Mouse (Mus musculus) ovary, postnatal 14 days (tissue): Measurements from ENCODE around the gene Cdc14b.

Experiments used
- DNase-seq: peaks from one replicate; pipeline ENCODE4 v3.0.0; 2022; ENCODE audit warnings: low spot score

The Cdc14b gene

DNA sequence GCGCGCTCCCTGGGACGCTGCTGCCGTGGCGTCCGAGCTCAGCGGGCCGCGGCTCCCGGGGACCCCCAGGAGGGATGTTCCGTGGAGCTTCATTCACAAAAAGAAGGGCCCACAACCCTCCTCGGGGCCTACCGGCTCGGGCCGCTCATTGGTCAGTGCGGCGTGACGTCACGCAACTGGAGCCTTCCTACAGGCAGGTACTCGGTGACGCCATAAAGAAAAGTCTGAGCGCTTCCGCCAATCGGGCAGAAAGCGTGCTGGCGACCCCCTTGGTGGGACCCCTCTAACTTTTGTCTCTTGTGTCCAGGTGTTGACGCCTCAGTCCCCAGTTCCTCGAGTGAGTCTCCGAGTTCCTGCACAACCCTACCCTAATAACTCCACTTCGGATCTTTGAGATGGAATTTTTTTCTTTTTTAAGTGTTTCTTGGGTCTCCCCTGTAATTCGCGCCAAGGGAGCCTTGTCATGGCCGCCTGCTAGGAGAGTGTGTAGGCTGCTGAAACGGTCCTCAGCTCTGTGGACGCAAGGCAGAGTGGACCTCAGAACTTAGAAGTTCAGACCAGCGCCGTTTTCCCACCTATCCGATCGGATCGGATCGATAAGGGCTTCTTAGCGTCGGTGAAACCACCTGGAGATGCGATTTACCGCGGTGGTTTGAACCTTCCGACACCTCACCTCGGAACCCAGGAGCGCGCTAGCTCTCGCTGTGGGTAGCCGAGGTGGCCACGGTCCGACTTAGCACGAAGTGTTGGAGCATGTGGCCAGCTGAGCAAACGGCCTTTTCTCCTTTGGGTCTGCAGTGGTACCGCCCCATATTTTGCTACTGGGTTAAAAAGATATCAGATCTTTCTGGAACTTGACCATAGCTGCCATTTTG lies at the start of gene Cdc14b:
Gene Cdc14b (minus strand): TSS at position 412 of the 875 bp plus-strand sequence.
- DNase-seq, result peak; percentile 39

DNA sequence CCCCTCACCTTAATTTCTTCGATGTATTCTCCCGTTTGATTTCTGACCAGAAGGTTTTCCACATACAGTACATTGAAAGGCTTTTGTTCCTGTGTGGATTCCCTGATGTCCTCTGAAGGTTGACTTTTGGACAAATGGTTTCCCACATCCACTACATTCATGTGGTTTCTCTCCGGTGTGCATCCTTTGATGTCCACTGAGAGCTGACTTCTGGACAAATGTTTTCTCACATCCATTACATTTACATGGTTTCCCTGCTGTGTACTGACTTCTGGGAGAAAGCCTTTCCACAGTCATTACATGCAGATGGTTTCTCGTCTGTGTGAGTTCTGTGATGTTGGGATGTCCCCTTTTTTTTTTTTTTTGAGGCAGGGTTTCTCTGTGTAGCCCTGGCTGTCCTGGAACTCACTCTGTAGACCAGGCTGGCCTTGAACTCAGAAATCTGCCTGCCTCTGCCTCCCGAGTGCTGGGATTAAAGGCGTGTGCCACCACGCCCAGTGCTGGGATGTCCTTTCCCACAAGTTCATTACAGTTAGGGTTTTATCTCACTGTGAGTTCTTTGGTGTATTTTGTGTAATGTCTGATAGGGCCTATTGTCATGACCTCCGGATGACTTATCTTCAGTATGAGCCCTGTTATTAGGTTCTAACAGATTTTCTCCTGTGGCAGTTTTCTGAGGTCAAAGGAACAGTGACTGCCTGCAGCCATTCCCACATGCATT lies 47.6 kb upstream of the Cdc14b start:
- DNase-seq, result no peak

DNA sequence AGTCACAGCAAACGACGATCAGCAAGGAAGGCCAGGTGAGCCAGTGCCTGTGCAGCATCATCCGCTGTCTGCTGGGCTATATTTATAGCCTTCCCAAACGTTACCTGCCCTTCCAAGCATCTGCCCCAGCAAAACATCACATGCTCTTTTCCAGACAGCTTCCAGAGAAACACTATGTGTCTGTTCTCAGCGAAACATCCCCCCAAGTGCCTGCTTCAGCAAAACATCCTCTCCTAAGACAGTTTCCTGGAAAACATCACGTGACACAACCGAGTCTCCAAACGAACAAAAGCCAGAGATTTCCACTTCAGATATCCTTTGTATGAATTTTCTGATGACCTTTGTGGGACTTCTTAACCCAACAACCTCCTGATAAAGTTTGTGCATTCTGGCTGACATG lies 45.2 kb upstream of the Cdc14b start:
- no peak for DNase-seq

DNA sequence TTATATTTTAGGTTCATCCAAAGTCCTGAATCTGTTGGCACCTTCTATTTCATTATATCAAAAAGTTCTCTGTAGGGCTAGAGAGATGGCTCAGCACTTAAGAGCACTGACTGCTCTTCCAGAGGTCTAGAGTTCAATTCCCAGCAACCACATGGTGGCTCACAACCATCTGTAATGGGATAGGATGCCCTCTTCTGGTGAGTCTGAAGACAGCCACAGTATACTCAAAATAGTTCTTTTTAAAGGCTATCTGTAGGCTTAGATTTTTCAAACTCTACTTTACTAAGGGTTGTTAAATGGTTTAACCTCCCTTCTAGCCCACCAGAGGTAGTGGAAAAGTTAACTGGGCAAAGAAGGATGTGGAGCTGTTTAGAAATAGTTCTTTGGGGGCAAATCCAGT lies 44.7 kb upstream of the Cdc14b start:
- DNase-seq, result no peak

DNA sequence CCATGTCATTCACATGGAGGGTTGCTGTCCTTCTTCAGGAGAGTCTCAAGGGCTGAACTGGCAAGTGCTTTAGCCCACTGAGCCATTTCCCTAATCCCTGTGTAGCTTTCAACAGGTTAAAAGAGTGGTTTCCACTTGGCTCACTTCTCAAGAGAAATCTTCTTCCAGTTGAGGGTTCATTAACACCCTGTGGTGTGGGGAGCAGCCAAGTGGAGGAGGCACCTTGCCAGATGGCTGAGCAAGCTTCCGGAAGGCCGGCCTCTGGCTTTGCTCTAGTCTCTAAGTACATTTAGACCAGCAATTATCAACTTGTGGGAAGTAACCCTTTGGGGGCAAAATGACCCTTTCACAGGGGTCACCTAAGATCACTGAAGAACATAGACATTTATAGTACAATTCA lies 43.3 kb upstream of the Cdc14b start:
- peak; percentile 22 for DNase-seq

DNA sequence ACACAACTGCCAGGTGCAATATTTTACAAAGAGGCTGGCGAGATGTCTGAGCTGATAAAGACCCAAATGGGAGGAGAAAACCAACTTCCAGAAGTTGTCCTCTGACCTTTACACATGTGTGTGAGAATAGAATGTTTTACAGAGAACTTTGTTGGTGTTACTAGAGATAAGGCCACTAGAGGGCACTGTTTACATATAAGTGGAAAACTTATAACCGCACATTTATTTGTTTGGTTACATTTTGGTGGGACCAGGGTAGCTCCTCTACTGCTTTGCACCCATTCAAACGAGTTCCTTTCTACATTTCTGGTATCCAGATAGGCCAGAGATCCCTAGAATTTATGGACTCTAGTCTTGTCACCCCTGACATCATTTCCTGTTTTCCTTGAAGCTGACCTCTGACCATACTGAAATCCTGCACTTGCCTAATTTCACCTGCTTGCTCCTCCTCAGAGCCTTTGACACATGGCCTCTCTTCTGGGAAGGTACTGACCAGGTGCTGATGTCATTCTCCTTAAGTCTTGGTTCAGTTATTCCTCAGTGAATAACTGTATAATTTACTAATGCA lies 40.5 kb upstream of the Cdc14b start:
- DNase-seq, result peak; percentile 34

DNA sequence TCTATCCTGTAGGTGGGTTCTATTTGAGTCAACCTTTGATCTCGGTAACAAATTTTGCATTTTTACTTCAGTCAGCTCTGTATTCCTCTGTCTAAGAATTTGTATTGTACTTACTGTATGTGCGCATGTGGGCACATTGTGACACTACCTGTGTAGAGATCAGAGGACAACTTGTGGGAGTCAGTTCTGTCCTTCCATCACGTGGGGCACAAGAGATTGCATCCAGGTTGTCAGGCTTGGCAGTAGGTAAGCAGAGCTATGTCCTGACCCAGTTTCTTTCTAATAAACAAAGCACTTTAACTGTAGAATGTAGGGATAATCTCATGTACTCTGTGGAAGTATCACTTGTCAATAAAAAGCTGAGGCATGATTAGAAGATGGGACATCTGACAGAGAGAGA lies 39.0 kb upstream of the Cdc14b start:
- no peak for DNase-seq

DNA sequence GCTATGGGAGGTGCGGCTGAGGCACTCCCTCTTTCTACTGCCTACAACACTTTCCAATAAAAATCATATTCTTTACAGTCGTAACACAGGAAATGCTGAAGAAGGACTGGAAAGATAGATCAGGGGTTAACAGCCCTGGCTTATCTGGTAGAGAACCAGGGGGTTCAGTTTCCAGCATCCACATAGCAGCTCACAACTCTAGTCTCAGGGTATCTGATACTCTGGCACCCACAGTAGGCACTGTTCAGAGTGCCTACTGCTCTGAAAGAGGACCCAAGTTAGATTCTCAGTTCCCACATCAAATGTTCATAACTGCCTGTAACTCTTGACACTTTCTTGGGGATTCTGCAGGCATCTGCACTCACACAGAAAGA lies 37.8 kb upstream of the Cdc14b start:
- DNase-seq, result no peak

DNA sequence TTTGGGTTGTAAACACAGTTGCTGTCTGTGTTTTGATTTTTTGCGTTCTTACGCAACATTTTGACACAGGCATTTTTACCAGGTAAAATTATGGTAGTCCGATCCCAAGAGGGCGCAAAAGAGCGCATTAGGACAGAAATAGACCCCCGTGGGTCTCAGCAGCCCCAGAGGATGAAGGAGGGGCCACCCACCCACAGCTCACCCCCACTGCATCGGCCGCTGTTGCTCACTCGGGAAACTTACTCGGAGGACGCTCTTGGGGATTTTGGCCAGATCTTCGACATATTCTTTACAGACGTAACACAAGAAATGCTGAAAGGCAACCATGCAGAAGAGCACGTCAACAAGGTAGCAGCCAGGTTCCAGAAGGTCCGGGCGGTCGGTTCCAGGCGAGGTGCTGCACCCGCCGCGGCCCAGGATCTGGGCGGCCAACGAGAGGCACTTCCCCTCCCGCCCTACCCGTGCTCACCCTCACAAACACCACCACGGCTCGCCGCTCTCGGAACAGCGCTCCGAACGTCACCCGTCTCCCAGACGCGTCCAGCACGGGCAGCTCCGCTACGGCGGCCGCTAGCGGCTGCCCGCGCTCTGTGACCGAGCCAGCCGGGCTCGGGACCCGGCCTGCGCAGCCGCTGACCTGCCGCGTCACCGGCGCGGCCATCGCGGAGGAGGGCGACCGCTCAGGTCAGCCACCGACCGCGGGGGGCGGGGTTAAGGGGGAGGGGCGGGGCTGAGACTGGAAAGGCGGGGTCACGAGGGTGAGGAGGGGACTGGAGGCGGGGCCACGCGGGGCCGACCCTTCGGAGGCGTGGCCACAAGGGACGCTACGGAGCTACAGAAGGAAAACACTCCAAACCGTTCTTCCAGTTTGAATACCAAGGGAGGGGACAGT lies 37.2 kb upstream of the Cdc14b start, which contains the start of gene Aaed1:
Gene Aaed1 (minus strand): TSS at position 687 of the 892 bp plus-strand sequence.
- DNase-seq, result peak; percentile 89

DNA sequence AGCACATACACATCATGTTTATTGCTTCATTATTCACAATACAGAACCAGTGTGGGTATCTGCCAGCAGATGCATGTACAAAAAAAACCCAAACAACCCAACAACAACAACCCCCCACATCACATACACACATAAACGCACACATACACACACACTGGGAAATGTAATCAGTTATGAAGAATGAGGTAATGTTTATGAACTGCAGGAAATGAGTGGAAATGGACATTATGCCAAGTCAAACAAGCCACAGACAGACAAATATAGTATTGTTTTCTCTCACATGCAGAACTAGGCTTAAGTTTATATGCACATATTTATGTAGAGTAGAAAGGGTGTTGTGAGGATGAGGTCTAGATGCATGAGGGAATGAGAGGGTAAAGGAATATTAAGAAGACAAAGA lies 36.2 kb upstream of the Cdc14b start:
- no peak for DNase-seq

DNA sequence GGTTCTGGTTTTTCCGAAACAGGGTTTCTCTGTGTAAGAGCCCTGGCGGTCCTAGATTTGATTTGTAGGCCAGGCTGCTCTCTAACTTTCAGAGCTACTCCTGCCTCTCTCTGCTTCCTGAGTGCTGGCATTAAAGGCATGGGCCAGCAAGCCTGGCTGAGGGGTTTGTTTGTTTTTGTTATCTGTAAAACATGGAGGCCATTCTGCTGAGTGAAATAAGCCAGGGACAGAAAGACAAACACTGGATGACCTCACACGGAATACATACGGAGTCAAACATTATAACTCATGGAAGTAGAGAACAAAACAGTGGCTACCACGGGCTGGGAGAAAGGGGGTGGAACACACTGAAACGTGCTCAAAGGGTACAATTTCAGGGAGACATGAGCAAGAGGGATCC lies 35.5 kb upstream of the Cdc14b start:
- DNase-seq, result no peak

DNA sequence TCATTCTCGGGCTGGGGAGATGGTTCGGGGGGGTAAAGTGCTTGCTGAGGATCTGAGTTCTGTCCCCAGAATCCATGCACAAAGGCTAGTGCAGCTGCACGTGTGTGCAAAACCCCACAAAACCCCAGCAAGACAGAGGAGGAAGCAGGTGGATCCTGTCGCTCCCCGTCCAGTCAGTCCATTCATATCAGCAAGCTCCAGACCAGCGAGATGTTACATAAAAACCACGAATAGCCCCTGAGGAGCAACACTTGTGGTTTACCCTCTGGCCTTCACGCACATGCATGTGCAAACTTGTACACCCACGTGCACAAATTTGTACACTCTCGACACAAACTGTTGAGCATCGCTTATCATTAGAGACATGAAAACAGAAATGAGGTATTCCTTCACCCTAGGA lies 34.8 kb upstream of the Cdc14b start:
- DNase-seq, result no peak

DNA sequence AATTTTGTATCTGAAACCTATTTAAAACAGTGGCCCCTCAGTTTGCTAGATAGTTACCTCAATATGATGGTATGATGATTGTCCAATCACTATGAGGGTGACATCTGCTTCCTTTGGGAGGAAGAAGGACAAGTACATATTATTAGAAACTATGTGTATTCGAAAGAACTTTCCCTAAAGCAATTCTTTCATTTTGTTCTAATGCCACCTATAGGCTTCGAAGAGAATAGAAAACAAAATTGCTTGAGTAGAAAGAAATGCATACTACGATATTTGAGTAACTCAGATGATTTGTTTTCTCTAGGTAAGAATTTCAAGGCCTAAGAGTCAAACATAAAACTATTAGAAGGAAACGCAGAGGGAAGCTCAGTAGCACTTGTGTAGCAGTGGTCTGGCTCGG lies 33.9 kb upstream of the Cdc14b start:
- no peak for DNase-seq

DNA sequence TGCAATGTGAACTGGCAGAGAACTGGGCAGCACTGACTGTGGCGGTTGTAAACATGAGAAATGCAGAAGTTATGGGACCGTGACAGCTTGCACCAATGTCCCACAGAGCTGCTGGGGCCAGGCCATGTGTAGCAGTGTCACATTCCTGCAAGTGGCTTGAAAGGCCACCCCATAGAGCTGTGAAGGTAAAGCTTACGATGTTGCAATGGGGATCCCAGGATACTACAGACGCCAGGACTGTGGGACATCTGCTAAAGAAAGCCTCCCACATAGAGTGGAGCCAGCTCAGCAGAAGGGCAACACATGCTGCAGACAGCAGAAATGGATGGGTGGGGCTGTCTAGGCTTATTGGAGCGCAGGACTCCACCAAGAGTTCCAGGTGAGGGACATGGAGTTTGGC lies 32.4 kb upstream of the Cdc14b start:
- DNase-seq, result no peak

DNA sequence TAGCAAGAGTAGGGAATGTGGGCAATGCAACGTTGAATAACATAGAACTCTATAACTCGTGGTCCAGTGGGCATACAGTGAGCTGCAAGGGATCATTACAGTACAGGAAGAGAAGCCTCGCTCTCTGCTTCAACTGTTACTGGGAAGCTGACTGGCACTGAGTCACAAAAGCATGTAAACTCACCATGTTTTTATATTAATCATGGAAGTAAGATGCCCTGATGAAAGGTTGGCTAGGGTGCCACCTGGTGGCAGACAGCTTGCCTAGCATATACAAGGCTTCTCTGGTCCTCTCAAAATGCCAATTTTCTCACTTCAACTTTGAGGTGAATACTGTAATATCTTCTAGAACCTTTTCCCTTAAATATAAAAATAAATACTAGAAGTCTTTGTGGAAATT lies 31.0 kb upstream of the Cdc14b start:
- peak; percentile 35 for DNase-seq

DNA sequence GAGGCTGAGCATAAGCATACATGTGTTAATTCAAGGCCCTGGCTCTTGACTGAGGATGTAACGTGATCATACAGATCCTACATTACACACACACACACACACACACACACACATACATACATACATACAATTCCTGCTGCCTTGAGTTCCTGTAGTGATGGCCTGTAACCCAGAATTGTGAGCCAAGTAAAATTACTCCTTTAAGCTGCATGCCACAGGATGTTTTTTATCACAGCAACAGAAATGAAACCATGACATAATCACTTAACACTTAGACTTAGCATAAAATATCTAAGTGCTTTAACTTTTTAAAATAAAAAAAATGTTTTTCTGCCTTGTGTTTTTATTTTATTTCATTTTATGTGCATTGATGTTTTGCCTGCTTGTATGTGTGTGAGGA lies 24.0 kb upstream of the Cdc14b start:
- DNase-seq, result no peak

DNA sequence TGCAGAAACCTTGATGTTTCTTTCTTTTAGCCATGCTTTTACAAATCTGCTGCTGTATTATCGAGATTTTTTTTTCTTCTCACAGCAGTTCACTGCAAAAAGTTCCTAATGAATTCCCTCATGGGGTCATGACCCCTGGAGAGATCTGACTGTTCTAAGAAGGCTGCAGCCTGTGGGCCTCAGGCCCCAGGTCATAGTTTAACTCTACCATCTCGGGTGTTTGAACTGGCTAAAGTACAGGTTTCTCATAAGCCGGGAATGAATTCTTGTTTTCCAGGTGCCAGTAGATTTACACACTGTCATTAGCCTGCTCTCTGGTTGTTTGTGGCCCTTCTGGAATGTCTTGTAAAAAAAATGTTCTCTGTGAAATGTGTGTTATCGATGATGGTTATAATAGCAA lies 11.7 kb upstream of the Cdc14b start:
- DNase-seq, result no peak

DNA sequence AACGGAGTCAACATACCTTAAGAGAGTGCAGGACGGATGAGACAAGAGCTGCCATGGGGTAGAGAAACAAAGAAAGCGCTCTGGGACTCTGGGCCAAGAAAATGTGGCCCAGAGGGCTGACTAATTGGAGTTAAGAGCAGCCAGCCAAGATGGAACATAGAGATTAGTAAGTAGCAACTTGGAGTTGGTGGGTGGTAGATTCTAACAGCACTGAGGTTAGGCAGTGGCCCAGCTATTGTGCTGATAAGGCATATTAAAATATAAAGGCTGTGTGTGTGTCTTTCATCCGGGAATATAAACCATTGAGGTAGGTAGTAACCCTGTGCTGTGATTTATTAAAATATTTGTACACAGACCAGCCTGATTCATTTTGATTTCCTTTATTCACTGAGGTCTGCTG lies 11.2 kb upstream of the Cdc14b start:
- no peak for DNase-seq

DNA sequence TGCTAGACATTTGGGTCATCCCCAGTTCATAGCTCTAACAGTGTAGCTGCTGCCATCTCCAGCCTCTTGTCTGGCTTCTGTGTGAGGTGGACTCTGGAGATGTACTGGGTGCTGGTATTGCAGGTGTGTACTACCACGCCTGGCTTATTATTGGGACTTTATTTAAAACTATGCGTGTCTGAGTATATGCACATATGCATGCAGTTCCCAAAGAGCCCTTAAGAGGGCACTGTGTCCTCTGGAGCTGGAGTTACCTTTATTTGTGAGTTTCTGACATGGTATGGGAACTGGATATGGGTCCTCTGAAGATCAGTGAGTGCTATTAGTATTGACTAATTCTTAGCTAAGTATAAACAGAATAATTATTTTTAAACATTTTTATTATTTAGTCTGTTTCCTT lies 9.6 kb upstream of the Cdc14b start:
- DNase-seq, result no peak

DNA sequence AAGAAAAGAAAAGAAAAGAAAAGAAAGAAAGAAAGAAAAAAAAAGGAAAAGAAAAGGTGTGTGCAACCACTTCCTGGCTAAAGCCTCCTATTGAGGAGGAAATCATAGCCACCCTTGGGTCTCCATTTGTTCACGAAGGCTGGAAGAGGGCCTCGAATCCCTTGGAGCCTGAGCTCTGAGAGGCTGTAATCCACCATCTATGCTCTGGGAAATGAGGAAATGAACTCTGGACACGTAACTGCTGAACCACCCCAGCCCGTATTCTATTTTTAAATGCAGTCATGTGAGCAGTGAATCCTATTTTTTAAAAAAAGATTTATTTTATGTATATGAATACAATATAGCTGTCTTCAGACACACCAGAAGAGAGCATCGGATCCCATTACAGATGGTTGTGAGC lies 5.8 kb upstream of the Cdc14b start:
- DNase-seq, result no peak

DNA sequence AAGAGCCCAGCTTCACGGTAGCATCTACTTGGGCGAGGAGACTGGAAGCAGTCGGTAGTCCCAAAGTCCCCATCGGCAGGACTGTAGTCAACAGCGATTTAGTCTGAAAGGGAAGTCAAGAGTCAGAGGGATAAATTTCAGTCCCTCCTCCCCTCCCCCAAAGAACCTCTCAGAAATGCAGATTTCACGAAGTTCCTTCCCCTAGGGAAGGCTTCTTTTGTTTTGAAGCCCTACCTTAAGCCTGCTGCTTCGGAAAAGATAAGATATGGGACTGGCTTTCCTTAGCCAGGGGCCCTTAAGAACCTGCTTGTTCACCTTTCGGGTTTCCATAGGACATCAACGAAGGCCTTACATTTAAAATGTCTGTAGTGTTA lies 651 bp upstream of the Cdc14b start:
- DNase-seq, result no peak
